Mouse (Mus musculus): Measurements from ENCODE around the gene Sgms1.

DNA sequence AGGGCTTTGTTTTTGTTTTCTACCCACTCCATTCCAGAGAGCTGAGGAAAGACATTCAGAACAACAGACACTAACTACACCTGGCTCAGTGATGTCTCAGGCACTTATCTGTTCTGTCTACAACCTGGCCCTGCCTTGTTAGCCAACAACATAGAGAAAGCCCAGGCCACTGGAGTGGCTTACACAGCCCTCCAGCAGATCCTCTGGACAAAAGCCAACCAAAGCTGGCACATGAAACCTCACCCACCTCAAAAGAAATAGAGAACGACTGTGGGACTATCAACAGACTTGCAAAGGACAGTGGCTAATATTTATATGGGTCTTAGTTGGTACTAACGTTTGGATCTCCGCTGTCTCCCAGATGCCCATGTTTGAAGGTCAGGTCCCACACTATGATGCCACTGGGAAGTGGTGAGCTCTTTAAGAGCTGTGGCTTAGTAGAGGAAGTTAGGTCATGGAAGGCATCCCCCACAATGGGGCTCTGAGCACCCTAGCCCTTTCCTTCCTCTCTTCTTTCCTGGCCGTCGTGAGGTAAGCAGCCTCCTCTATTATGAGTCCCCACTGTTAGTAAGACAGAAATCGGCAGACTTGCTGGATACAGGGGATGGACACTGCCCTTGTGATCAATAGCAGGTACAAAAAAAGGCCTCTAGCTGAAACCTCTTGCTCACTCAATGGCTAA lies 10.1 kb downstream of the Sgms1 start:
- no peak for TF ChIP-seq CTCF (IDR thresholded peaks at IDR 0.05; ENCODE audit: borderline replicate concordance, insufficient read depth, low read length)
- no peak for TF ChIP-seq POLR2A (IDR thresholded peaks at IDR 0.05; ENCODE audit: low read depth, low read length)

Data from embryonic fibroblast, embryonic 13.5 days (primary cell).